Mouse (Mus musculus): Measurements from ENCODE around the gene Vdac2.

GRCm38 (mm10) chr14:21822307-21822706 is 2.7 kb upstream of the Vdac2 start:
- TF ChIP-seq CTCF (conservative IDR thresholded peaks at IDR 0.05; ENCODE audit: low read length), result no peak
- no peak for TF ChIP-seq NANOG (IDR thresholded peaks at IDR 0.05; ENCODE audit: borderline replicate concordance, low read length)
- no peak for TF ChIP-seq POU5F1 (IDR thresholded peaks at IDR 0.05; ENCODE audit: borderline replicate concordance, low read length)
